Mouse (Mus musculus): ENCODE data around the gene Akap9. TPM values are rescaled to one million over a fixed set of nuclear protein-coding genes. Genes with fewer than 3 reads are reported as not detected.
"Not testable (repeated sequence)": the region's sequence is repeated elsewhere in the genome, so short reads cannot be mapped to it uniquely, and the experiment has no call there.

The Akap9 gene
- polyA plus RNA-seq, 1 experiment, result 11.7 TPM

- peak overlapping the region; percentile 81 for H3K27ac ChIP-seq (ENCODE audit: insufficient read depth, low read depth, low read length)
- no peaks in the 10 kb centered on the region for H3K27me3 ChIP-seq (ENCODE audit: control insufficient read depth, insufficient read depth, low read length)
- TF ChIP-seq CTCF (IDR thresholded peaks at IDR 0.05; ENCODE audit: extremely low read depth, insufficient read length, insufficient replicate concordance, low read depth, low read length), result no peak
- TF ChIP-seq POLR2A (IDR thresholded peaks at IDR 0.05; ENCODE audit: low read depth, low read length), result no peak
- H3K4me1 ChIP-seq (ENCODE audit: control insufficient read depth, insufficient read depth, insufficient read length, low read length), result peaks cover 27% of the 10 kb centered on the region
- peaks cover 3% of the 10 kb centered on the region; the same call in 1 of the 2 replicates for H3K36me3 ChIP-seq (ENCODE audit: control insufficient read depth, insufficient read depth, low read length)
- WGBS, result 18% methylated on average over 3 of the region's 3 CpGs
- H3K4me3 ChIP-seq (ENCODE audit: low read depth, low read length), result no peak overlapping the region
Measured at GRCm38 (mm10) chr5:3938905-3939304, 11.1 kb downstream of the Akap9 start.

GRCm38 (mm10) chr5:3939335-3939734 is 11.5 kb downstream of the Akap9 start:
- peaks cover 27% of the 10 kb centered on the region for H3K4me1 ChIP-seq (ENCODE audit: control insufficient read depth, insufficient read depth, insufficient read length, low read length)
- TF ChIP-seq CTCF (IDR thresholded peaks at IDR 0.05; ENCODE audit: extremely low read depth, insufficient read length, insufficient replicate concordance, low read depth, low read length) (no peak), POLR2A (IDR thresholded peaks at IDR 0.05; ENCODE audit: low read depth, low read length) (no peak)
- H3K27me3 ChIP-seq (ENCODE audit: control insufficient read depth, insufficient read depth, low read length), result no peaks in the 10 kb centered on the region
- WGBS, result 43% methylated on average over 5 of the region's 5 CpGs
- peak overlapping the region; percentile 51 for H3K27ac ChIP-seq (ENCODE audit: insufficient read depth, low read depth, low read length)
- H3K36me3 ChIP-seq (ENCODE audit: control insufficient read depth, insufficient read depth, low read length), result peaks cover 3% of the 10 kb centered on the region; the same call in 1 of the 2 replicates
- H3K4me3 ChIP-seq (ENCODE audit: low read depth, low read length), result no peak overlapping the region

- TF ChIP-seq CTCF (IDR thresholded peaks at IDR 0.05; ENCODE audit: extremely low read depth, insufficient read length, insufficient replicate concordance, low read depth, low read length) (no peak), POLR2A (IDR thresholded peaks at IDR 0.05; ENCODE audit: low read depth, low read length) (no peak)
- H3K27me3 ChIP-seq (ENCODE audit: control insufficient read depth, insufficient read depth, low read length), result no peaks in the 10 kb centered on the region
- H3K27ac ChIP-seq (ENCODE audit: insufficient read depth, low read depth, low read length), result no peak overlapping the region
- H3K4me3 ChIP-seq (ENCODE audit: low read depth, low read length), result no peak overlapping the region
- peaks cover 3% of the 10 kb centered on the region; the same call in 1 of the 2 replicates for H3K36me3 ChIP-seq (ENCODE audit: control insufficient read depth, insufficient read depth, low read length)
- peaks cover 24% of the 10 kb centered on the region for H3K4me1 ChIP-seq (ENCODE audit: control insufficient read depth, insufficient read depth, insufficient read length, low read length)
- WGBS, result 93% methylated on average over 2 of the region's 2 CpGs
Measured at GRCm38 (mm10) chr5:3941240-3941639, 13.4 kb downstream of the Akap9 start.

- not testable (repeated sequence) for H3K4me3 ChIP-seq (ENCODE audit: low read depth, low read length); H3K27me3 ChIP-seq (ENCODE audit: control insufficient read depth, insufficient read depth, low read length); H3K36me3 ChIP-seq (ENCODE audit: control insufficient read depth, insufficient read depth, low read length); H3K27ac ChIP-seq (ENCODE audit: insufficient read depth, low read depth, low read length)
- WGBS, result 34% methylated on average over 4 of the region's 4 CpGs
- peaks cover 17% of the 10 kb centered on the region for H3K4me1 ChIP-seq (ENCODE audit: control insufficient read depth, insufficient read depth, insufficient read length, low read length)
Measured at GRCm38 (mm10) chr5:3943169-3943568, 15.3 kb downstream of the Akap9 start.

GRCm38 (mm10) chr5:3952498-3952897 is 24.6 kb downstream of the Akap9 start:
- peaks cover 46% of the 10 kb centered on the region for H3K36me3 ChIP-seq (ENCODE audit: control insufficient read depth, insufficient read depth, low read length)
- no peaks in the 10 kb centered on the region for H3K4me1 ChIP-seq (ENCODE audit: control insufficient read depth, insufficient read depth, insufficient read length, low read length)
- H3K27me3 ChIP-seq (ENCODE audit: control insufficient read depth, insufficient read depth, low read length), result no peaks in the 10 kb centered on the region
- TF ChIP-seq CTCF (IDR thresholded peaks at IDR 0.05; ENCODE audit: extremely low read depth, insufficient read length, insufficient replicate concordance, low read depth, low read length) (no peak), POLR2A (IDR thresholded peaks at IDR 0.05; ENCODE audit: low read depth, low read length) (no peak)
- no peak overlapping the region; the same call in 1 of the 2 replicates for H3K27ac ChIP-seq (ENCODE audit: insufficient read depth, low read depth, low read length)
- no peak overlapping the region for H3K4me3 ChIP-seq (ENCODE audit: low read depth, low read length)
- 89% methylated on average over 6 of the region's 6 CpGs for WGBS

GRCm38 (mm10) chr5:3954541-3954940 is 26.7 kb downstream of the Akap9 start:
- no peaks in the 10 kb centered on the region for H3K27me3 ChIP-seq (ENCODE audit: control insufficient read depth, insufficient read depth, low read length)
- TF ChIP-seq CTCF (IDR thresholded peaks at IDR 0.05; ENCODE audit: extremely low read depth, insufficient read length, insufficient replicate concordance, low read depth, low read length), result no peak
- TF ChIP-seq POLR2A (IDR thresholded peaks at IDR 0.05; ENCODE audit: low read depth, low read length), result no peak
- H3K27ac ChIP-seq (ENCODE audit: insufficient read depth, low read depth, low read length), result no peak overlapping the region
- 83% methylated on average over 1 of the region's 1 CpGs for WGBS
- H3K4me3 ChIP-seq (ENCODE audit: low read depth, low read length), result no peak overlapping the region
- no peaks in the 10 kb centered on the region for H3K4me1 ChIP-seq (ENCODE audit: control insufficient read depth, insufficient read depth, insufficient read length, low read length)
- peaks cover 44% of the 10 kb centered on the region for H3K36me3 ChIP-seq (ENCODE audit: control insufficient read depth, insufficient read depth, low read length)

GRCm38 (mm10) chr5:3961286-3961685 is 33.4 kb downstream of the Akap9 start:
- Histone ChIP-seq H3K4me1 (ENCODE audit: control insufficient read depth, insufficient read depth, insufficient read length, low read length) (no peaks in the 10 kb centered on the region), H3K36me3 (ENCODE audit: control insufficient read depth, insufficient read depth, low read length) (peaks cover 47% of the 10 kb centered on the region), H3K27me3 (ENCODE audit: control insufficient read depth, insufficient read depth, low read length) (no peaks in the 10 kb centered on the region), H3K27ac (ENCODE audit: insufficient read depth, low read depth, low read length) (no peak overlapping the region), H3K4me3 (ENCODE audit: low read depth, low read length) (no peak overlapping the region)
- WGBS, result 86% methylated on average over 7 of the region's 7 CpGs
- TF ChIP-seq CTCF (IDR thresholded peaks at IDR 0.05; ENCODE audit: extremely low read depth, insufficient read length, insufficient replicate concordance, low read depth, low read length) (no peak), POLR2A (IDR thresholded peaks at IDR 0.05; ENCODE audit: low read depth, low read length) (no peak)

- WGBS, result 84% methylated on average over 9 of the region's 9 CpGs
- Histone ChIP-seq H3K36me3 (ENCODE audit: control insufficient read depth, insufficient read depth, low read length) (peaks cover 29% of the 10 kb centered on the region), H3K4me1 (ENCODE audit: control insufficient read depth, insufficient read depth, insufficient read length, low read length) (no peaks in the 10 kb centered on the region), H3K27ac (ENCODE audit: insufficient read depth, low read depth, low read length) (no peak overlapping the region), H3K4me3 (ENCODE audit: low read depth, low read length) (no peak overlapping the region), H3K27me3 (ENCODE audit: control insufficient read depth, insufficient read depth, low read length) (no peaks in the 10 kb centered on the region)
- TF ChIP-seq CTCF (IDR thresholded peaks at IDR 0.05; ENCODE audit: extremely low read depth, insufficient read length, insufficient replicate concordance, low read depth, low read length), result no peak
- no peak for TF ChIP-seq POLR2A (IDR thresholded peaks at IDR 0.05; ENCODE audit: low read depth, low read length)
Measured at GRCm38 (mm10) chr5:3968415-3968814, 40.6 kb downstream of the Akap9 start.
